In the genomic region with DNA sequence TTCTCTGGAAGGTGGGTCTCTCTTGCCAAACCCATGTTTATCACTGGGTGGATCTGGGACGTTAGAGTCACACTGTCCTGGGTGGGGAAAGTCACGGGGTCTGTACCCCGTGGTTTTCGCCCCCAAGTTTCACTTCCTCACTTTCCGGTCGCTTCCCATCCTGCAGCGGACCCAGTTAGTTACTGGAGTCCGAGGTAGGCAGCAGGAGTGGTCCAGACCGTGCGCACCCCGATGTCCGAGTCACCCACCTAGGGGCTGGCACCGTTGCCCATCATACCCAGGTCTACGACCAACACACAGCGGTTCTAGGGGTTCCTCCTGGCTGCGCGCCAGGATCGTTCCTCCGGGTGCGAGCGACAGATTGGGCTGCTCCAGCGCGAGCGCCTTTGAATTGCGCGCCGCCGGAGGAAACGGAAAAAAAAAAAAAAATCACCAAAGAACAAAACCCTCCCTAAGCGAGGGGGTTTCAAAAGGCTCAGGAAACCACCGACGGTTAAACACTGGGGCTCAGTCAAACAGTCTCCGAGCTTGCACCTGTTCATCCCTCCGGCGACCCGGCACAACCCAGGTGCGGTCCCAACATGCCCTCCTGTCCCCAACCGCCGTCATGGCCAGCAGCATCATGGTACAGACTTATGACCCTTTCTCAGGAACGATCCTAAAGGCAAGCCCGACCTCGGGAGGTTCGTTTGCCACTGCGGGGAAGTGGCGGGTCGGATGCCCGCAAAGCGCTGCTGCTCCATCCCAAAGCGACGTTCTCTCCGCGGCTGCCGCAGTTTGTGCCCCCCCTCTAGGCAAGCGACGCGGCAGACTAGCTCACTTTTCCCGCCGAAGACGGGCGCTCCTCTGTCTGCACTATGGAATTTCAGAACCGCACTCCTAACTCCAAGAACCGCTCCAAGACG, we compare ENCODE assay signal across 8 mouse cellular contexts. TPM values are rescaled to one million over a fixed set of nuclear protein-coding genes. Genes with fewer than 3 reads are reported as not detected.
A peak's percentile ranks its signal among the peaks of the same experiment; 100 is the strongest.
DNase-seq lines count a peak whose midpoint lies in the region; ATAC-seq and TF ChIP-seq lines count a peak whose summit lies in the region.

No protein-coding gene starts in this region.

- H3K4me3 ChIP-seq in cerebellum, adult 2 months (replicated peaks; ENCODE audit: insufficient read depth, low read depth, low read length), result peak overlapping the region; percentile 48
- H3K4me3 ChIP-seq in forebrain, embryonic 15.5 days, result peak overlapping the region; percentile 72
- peak overlapping the region; percentile 91 for H3K4me3 ChIP-seq in hindbrain, embryonic 10.5 days
- H3K4me3 ChIP-seq in limb, embryonic 14.5 days (replicated peaks; ENCODE audit: low read length), result peak overlapping the region; percentile 52
- peak overlapping the region; percentile 62 for H3K4me3 ChIP-seq in midbrain, embryonic 15.5 days

- peaks cover 6% of the 10 kb centered on the region; the same call in 1 of the 2 replicates for H3K27me3 ChIP-seq in cerebellum, adult 2 months (ENCODE audit: control insufficient read depth, insufficient read depth, low read length)
- no peaks in the 10 kb centered on the region for H3K27me3 ChIP-seq in forebrain, embryonic 15.5 days
- H3K27me3 ChIP-seq in hindbrain, embryonic 10.5 days (ENCODE audit: insufficient read depth, poor library complexity, severe bottlenecking), result peaks cover 7% of the 10 kb centered on the region; the same call in 1 of the 2 replicates
- H3K27me3 ChIP-seq in limb, embryonic 14.5 days (ENCODE audit: control insufficient read depth, insufficient read depth, low read length), result peaks cover 33% of the 10 kb centered on the region
- no peaks in the 10 kb centered on the region for H3K27me3 ChIP-seq in midbrain, embryonic 15.5 days (replicated peaks)
- H3K27me3 ChIP-seq in splenic B cell, adult 2 months (ENCODE audit: control insufficient read depth, insufficient read depth, low read length, poor library complexity, severe bottlenecking), result no peaks in the 10 kb centered on the region

- H3K4me2 ChIP-seq in forebrain, embryonic 15.5 days (replicated peaks), result peak overlapping the region; percentile 93
- peak overlapping the region; percentile 86 for H3K4me2 ChIP-seq in limb, embryonic 14.5 days (replicated peaks; ENCODE audit: low read depth, low read length, severe bottlenecking)
- peak overlapping the region; percentile 93 for H3K4me2 ChIP-seq in midbrain, embryonic 15.5 days

- WGBS in cerebellum, adult 2 months, result under 1% methylated on average over 63 of the region's 63 CpGs
- under 1% methylated on average over 63 of the region's 63 CpGs for WGBS in forebrain, embryonic 15.5 days
- WGBS in hindbrain, embryonic 10.5 days, result under 1% methylated on average over 63 of the region's 63 CpGs
- WGBS in limb, embryonic 14.5 days, result under 1% methylated on average over 63 of the region's 63 CpGs
- under 1% methylated on average over 63 of the region's 63 CpGs for WGBS in midbrain, embryonic 15.5 days

- H3K9ac ChIP-seq in forebrain, embryonic 15.5 days (replicated peaks), result peak overlapping the region; percentile 77
- H3K9ac ChIP-seq in limb, embryonic 14.5 days (ENCODE audit: low read depth, low read length, severe bottlenecking), result peak overlapping the region; percentile 44
- peak overlapping the region; percentile 50 for H3K9ac ChIP-seq in midbrain, embryonic 15.5 days

- H3K9me3 ChIP-seq in forebrain, embryonic 15.5 days, result no peaks in the 10 kb centered on the region
- no peaks in the 10 kb centered on the region for H3K9me3 ChIP-seq in hindbrain, embryonic 10.5 days
- no peaks in the 10 kb centered on the region for H3K9me3 ChIP-seq in limb, embryonic 14.5 days (ENCODE audit: control insufficient read depth, low read length)
- no peaks in the 10 kb centered on the region for H3K9me3 ChIP-seq in midbrain, embryonic 15.5 days

- no peak overlapping the region for H3K27ac ChIP-seq in cerebellum, adult 2 months (ENCODE audit: insufficient read depth, low read length)
- peak overlapping the region; percentile 87 for H3K27ac ChIP-seq in forebrain, embryonic 15.5 days (replicated peaks)
- H3K27ac ChIP-seq in hindbrain, embryonic 10.5 days, result peak overlapping the region; percentile 98
- H3K27ac ChIP-seq in limb, embryonic 14.5 days (replicated peaks; ENCODE audit: low read depth, low read length), result no peak overlapping the region
- H3K27ac ChIP-seq in midbrain, embryonic 15.5 days, result peak overlapping the region; percentile 72

- DNase-seq in cerebellum, adult 2 months, result peak in 1 of 2 experiments; percentile 24
- DNase-seq in cerebellum, adult 9-11 months, result no peak
- peak; percentile 64 for DNase-seq in adrenal gland, postnatal 10 days
- DNase-seq in hindbrain, embryonic 10.5 days (ENCODE audit: low spot score), result peak; percentile 55
- no peak for DNase-seq in limb, embryonic 14.5 days (ENCODE audit: low spot score)
- peak; percentile 92 for DNase-seq in splenic B cell, adult 2 months (ENCODE audit: low read depth, low spot score)

- H3K4me1 ChIP-seq in cerebellum, adult 2 months (ENCODE audit: control insufficient read depth, insufficient read depth, low read length), result peaks cover 4% of the 10 kb centered on the region; the same call in 1 of the 2 replicates
- peaks cover 59% of the 10 kb centered on the region for H3K4me1 ChIP-seq in forebrain, embryonic 15.5 days
- peaks cover 75% of the 10 kb centered on the region for H3K4me1 ChIP-seq in hindbrain, embryonic 10.5 days (replicated peaks)
- H3K4me1 ChIP-seq in limb, embryonic 14.5 days (ENCODE audit: control insufficient read depth, insufficient read depth, low read length), result peaks cover 19% of the 10 kb centered on the region; the same call in 1 of the 2 replicates
- peaks cover 68% of the 10 kb centered on the region for H3K4me1 ChIP-seq in midbrain, embryonic 15.5 days

- H3K36me3 ChIP-seq in forebrain, embryonic 15.5 days, result peaks cover 7% of the 10 kb centered on the region
- peaks cover 25% of the 10 kb centered on the region for H3K36me3 ChIP-seq in hindbrain, embryonic 10.5 days
- no peaks in the 10 kb centered on the region for H3K36me3 ChIP-seq in limb, embryonic 14.5 days (ENCODE audit: control insufficient read depth, insufficient read depth, low read length)
- no peaks in the 10 kb centered on the region for H3K36me3 ChIP-seq in midbrain, embryonic 15.5 days (replicated peaks)
- H3K36me3 ChIP-seq in splenic B cell, adult 2 months (ENCODE audit: control insufficient read depth, insufficient read depth, low read length, poor library complexity, severe bottlenecking), result peaks cover 13% of the 10 kb centered on the region

- no peak for TF ChIP-seq POLR2A in cerebellum, adult 2 months (IDR thresholded peaks at IDR 0.05; ENCODE audit: borderline replicate concordance, insufficient read depth, low read length)
- TF ChIP-seq POLR2A in limb, embryonic 14.5 days (IDR thresholded peaks at IDR 0.05; ENCODE audit: borderline replicate concordance, extremely low read depth, insufficient read depth, insufficient read length), result no peak

- no peak for TF ChIP-seq CTCF in cerebellum, adult 2 months (IDR thresholded peaks at IDR 0.05; ENCODE audit: borderline replicate concordance, insufficient read depth, low read depth, low read length)

- peak; percentile 10; the same call in 1 of the 2 replicates for ATAC-seq in forebrain, embryonic 15.5 days (replicated peaks)
- ATAC-seq in limb, embryonic 14.5 days (ENCODE audit: low FRiP score, low read depth), result no peak
- ATAC-seq in midbrain, embryonic 15.5 days (replicated peaks), result no peak

RNA-seq across cellular contexts. Expression of a gene that starts 1.0 kb away (rescaled TPM):
- polyA plus RNA-seq in cerebellum, adult 2 months (2012; rRNA removed), result 4.3 and 4.6 TPM in 2 replicates
- total RNA-seq in adrenal gland, postnatal 10 days (2021), result 10 to 100 TPM; 39.8 to 49.6 TPM
- polyA plus RNA-seq in forebrain, embryonic 15.5 days (2015; fragmentation: Nextera tagmentation; extraction: Ambion mirVana), result 10.7 and 11.0 TPM in 2 replicates
- polyA plus RNA-seq in hindbrain, embryonic 10.5 days (2016; fragmentation: Nextera tagmentation; extraction: Ambion mirVana), result 18.5 and 19.0 TPM in 2 replicates
- 28.6 and 37.5 TPM in 2 replicates for polyA plus RNA-seq in limb, embryonic 14.5 days (2012; rRNA removed)
- 2.9 and 3.6 TPM in 2 replicates for polyA plus RNA-seq in limb, embryonic 14.5 days (2014; fragmentation: Nextera tagmentation; extraction: Ambion mirVana)
- 7.0 and 7.1 TPM in 2 replicates for polyA plus RNA-seq in midbrain, embryonic 15.5 days (2015; fragmentation: Nextera tagmentation; extraction: Ambion mirVana)

Comparison
In these comparisons a context has a peak if more than half of its experiments do, and no peak if none do; other contexts are left out.
1. DNase-seq: peak in adrenal gland, postnatal 10 days (single experiment), hindbrain, embryonic 10.5 days (single experiment) and splenic B cell, adult 2 months (single experiment); none in cerebellum, adult 9-11 months (single experiment) and limb, embryonic 14.5 days (single experiment).
2. H3K27ac ChIP-seq: peak in forebrain, embryonic 15.5 days (single experiment), hindbrain, embryonic 10.5 days (single experiment) and midbrain, embryonic 15.5 days (single experiment); none in cerebellum, adult 2 months (single experiment) and limb, embryonic 14.5 days (single experiment).
3. Peak in every context shown above with its lines, with median percentiles within 50 percentile points of each other: H3K4me3 ChIP-seq, H3K4me2 ChIP-seq and H3K9ac ChIP-seq.